Mouse (Mus musculus): ENCODE measurements around the gene S100a7a.

S100a7a gene

DNA sequence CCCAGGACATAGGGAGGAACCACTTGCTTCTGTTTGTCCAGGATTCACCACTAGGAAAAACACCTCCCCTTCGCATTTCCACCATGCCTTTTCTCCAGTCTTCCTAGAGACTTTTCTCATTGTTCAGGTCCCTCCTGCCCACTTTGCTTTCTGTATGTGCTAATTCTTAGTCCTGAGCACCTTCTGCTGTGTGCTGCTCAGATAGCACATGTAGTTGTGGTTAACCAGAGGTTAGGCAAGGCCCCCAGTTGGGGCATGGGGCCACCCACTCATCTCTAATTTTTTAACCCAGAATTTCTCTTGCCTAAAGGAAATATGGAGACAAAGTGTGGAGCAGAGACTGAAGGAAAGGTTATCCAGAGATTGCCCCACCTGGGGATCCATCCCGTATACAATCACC lies 48.4 kb downstream of the S100a7a start:
- no peak for TF ChIP-seq POU5F1 (IDR thresholded peaks at IDR 0.05; ENCODE audit: borderline replicate concordance, low read length)
- no peak for TF ChIP-seq CTCF (conservative IDR thresholded peaks at IDR 0.05; ENCODE audit: low read length)
- no peak for TF ChIP-seq NANOG (IDR thresholded peaks at IDR 0.05; ENCODE audit: borderline replicate concordance, low read length)
- H3K9me3 ChIP-seq (ENCODE audit: low read length) = no peaks in the 10 kb centered on the region
- H3K36me3 ChIP-seq (ENCODE audit: insufficient read depth, low read length) = no peaks in the 10 kb centered on the region
- no peaks in the 10 kb centered on the region for H3K27me3 ChIP-seq (ENCODE audit: insufficient read depth, low read length)
- H3K4me3 ChIP-seq (replicated peaks; ENCODE audit: low read length) = no peak overlapping the region
- no peaks in the 10 kb centered on the region for H3K4me1 ChIP-seq (replicated peaks; ENCODE audit: low read depth, low read length)
